Mouse (Mus musculus) mature B cell (primary cell): Measurements from ENCODE around the gene Npas3.

Source experiments
- in situ Hi-C: fragments of 300-500 bp; cut with MboI; formaldehyde crosslinking; loops from 2 replicates; pipeline ENCODE4 v1.14.3; 2019

Gene Npas3

DNA sequence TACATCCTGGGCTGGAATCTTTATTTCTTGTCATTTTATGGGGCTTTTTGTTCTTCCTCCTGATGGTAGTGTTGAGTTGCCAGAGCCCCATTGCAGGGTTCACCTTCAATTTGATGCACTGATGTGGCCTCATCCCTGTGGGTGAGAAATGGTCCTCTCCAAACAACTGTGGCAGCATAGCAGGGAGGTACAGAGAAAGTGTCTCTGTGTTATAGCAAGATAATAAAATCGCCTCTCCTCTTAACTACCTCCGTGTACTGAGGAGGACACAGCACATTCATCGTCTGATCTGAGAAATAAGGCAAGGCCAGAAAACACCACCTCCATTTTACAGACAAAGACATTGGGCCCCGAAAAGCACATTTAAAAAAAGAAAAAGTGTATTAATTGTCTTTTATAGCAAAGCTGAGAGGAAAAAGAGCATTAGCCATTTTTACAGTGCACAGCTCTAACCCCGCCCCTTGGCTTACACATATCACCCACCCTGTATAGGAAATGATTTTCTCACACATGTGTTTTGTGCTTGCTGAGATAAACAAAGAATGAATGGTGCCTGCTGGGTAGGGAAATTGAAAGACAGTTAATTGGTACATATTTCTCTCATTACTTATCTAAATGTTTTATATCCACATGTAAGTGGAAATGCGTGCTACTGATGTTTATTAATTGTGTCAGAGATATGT is 546.4 kb downstream of the Npas3 start:
- in situ Hi-C loops, result no loop called here

DNA sequence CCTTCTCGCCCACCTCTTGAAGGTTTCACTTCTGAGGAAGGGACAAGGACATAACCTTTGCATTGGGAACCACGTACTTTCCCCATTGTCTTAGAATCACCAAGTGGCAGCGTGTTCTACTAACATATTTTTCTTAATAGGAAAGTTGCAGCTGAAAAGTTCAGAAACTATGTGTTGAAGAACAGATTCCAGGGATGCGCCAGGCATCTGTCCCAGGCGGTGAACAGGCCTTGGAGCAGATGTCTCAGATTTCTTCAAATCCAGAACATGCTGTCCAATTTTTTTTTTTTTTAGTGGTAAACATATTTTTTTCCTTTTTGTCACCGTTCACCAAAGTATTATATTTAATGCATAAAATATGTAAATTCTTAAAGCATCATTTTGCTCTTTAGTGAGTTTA is 553.4 kb downstream of the Npas3 start:
- in situ Hi-C loops, result no loop called here

DNA sequence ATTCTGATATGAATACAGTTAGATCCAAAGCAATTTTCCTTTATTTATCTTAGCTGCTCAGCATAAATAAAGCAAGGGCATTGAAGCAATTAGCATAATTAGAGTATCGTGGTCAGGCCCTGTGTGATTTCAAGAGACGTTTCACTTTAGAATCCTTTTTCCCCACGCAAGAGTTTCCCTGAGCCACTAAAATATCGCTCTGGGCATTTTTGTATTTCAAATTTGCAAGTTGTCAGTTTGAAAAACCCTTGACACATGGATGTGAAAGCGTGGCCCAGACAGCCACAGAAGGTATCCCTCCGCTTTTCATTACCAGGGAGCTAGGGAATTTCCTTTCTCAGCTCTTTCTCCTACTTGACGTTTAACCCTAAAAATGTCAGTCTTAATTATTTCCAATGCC is 553.9 kb downstream of the Npas3 start:
- in situ Hi-C loops, result no loop called here

DNA sequence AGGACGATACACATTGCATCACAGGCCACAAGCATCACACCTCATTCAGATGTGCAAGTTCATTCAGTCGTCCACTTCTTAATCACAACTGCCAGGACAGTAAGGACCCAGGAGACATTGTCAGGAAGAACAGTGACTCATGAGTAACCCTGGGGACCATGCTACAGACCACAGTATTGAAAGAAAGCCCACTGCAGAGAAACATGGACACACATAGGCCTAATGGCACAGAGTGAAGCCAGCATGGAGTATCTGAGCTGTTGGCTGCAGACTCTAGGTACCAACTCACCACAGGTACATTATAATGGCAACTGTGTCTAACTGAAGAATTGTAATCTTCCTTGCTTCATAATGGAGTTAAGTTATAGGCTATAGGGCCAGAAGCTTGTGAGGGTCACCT is 561.6 kb downstream of the Npas3 start:
- in situ Hi-C loops, result no loop called here

DNA sequence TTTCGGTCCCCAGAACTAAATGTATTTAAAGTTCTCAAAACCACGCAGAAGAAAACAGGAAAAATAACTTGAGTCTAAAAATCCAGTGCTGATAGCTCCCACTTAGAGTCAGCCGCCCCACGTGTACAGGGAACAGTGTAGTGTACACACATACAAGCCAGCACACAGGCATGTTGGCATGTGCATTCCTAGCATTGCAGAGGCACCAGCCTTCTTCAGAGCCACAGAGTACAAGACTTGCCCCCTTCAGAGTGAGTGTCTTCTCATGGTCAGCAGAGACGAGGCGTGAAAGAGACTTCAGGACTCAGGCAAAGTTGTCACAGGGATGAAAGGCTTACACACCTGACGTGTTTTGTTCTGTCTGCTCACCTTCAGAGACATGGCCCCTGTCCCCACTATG is 565.8 kb downstream of the Npas3 start:
- in situ Hi-C loops, result no loop called here

DNA sequence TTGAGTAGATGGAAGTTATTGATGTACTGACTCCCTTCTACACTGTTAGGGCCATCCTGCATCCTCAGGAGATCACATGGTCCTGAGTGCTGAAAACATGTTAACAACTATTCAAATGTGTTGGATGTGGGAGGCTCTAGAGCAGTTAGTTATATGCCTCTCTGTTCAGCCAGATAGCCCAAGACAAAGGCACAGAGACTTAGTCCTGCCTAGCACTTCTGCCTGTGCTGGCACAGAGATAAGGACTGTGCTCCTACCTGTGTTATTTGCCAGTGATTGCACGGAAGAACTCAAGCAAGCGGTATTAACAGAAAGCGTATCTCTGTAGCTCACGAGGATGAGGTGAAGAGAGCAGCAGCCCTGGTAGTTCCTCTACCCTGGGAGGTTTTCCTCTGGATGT is 571.5 kb downstream of the Npas3 start:
- in situ Hi-C loops, result no loop called here

DNA sequence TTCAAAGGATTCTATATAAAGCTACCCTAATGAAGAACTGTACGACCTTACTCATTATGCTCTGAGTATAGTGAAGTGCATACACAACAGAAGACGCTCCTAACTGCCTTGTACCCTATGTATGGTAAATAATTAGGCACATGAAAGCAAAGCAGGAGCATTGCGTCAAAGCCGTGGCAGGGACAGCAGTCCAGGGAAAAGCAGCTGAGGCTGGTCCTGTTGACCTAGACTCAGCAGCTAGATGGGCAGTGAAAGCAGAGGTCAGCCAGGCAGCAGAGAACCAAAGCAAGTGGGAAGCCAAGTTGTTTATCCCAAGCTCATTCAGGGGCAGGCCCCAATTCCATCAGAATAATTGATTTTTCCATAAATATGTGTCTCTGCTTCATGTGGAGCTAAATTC is 574.4 kb downstream of the Npas3 start:
- in situ Hi-C loops, result no loop called here

DNA sequence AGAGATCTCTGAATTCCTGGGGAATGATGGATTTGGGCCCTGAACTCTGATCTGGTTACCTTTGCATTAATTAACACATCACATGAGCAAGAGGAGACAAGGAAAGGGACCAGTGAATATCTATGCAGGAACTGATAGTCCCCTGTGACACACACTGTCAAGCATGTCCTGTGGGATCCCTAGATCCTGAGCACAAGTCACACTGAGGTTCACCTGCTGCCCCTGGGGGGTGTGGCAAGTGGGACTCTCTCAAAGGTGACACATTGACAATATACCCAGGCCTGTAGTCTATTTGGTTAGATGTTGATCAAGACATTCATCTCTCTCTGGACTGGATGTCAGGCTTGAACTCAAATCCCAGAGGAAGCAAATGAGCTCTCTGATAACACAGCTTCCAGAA is 576.8 kb downstream of the Npas3 start:
- in situ Hi-C loops, result no loop called here

DNA sequence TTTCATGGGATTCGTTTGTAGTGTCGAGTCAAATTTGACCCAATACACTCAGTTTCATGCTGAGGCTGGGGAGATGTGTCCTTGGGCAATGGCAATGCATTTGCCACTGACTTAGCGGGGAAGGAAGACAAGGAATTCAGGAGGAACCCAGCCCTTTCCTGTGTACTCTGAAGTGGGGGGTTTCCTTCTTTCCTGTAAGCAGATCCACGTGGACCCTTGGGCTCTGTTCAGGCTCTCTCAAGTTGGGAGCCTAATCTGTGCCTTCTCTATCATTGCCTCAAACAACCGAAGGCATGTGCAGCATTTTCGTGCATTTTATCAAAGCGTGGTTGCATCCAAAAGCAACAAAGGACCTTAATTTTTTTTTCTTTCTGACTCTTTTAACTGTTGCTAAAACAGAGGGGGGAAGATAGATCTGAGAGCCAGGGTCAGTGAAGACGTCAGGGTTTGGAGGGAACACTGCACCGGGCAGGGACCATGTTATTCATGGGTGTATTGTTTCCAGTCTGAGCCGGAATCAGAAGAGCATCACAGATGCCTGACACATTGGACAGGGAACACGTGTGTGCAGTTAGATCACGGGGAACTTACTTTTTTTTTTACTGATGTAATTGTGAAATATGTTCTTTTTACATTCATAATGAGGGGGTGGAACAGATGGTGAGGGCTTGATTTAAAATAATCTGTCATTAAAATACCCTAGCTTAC is 577.6 kb downstream of the Npas3 start:
- in situ Hi-C loops, result no loop called here

DNA sequence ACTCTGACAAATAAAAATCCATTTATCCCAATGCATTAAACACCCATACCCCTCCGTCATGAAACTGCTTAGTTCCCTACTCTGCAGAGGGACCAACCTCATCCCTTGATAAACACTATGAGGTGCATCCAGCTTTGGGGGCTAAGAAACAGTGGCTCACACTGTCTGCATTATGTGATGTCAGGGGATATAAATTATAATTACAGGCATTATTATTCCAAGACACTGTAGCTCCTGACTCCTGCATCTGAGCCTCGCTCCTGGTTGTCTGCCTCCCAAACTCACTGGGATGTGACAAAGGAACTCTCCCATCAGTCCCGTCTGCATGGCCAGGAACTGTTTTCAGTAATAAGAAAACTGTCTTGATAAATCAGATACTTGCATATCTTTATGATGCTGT is 578.3 kb downstream of the Npas3 start:
- in situ Hi-C loops, result no loop called here

DNA sequence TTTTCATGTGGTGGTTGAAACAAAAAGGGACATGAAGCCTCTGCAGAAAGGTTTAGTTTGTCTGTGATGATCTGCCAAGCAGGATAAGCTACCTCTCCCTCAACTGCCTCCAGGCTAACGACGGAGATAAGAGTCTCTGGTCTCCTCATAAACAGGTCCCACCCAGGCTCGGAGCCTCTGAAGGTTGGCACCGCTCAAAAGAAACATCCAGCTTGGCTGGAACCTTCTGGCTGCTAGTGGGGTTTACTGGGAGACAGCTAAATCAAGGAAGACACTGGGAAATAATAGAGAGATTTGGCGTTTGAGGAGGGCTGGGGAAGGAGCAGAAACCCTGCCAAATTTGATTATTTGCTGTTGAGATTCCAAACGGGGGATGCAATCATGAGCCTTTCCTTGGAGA is 584.1 kb downstream of the Npas3 start:
- in situ Hi-C loops, result no loop called here

DNA sequence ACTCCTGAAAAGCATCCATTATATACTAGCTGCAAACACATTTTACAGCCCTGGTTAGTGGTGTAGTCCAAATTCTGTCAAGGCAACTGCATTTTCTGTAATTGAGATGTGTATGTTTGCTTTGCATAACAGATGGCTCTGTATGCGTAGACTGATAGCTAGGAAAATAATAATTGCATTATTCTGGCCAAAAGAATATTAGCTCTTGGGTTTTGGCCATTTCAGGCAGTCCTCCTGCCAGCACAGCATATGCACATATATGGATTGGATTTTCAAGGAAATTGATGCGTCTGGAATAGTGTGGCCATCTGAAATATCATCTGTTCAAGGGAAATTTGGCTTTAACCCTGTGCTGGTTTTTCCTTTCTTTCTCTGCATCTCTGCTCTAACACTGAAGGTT is 584.9 kb downstream of the Npas3 start:
- in situ Hi-C loops, result no loop called here

DNA sequence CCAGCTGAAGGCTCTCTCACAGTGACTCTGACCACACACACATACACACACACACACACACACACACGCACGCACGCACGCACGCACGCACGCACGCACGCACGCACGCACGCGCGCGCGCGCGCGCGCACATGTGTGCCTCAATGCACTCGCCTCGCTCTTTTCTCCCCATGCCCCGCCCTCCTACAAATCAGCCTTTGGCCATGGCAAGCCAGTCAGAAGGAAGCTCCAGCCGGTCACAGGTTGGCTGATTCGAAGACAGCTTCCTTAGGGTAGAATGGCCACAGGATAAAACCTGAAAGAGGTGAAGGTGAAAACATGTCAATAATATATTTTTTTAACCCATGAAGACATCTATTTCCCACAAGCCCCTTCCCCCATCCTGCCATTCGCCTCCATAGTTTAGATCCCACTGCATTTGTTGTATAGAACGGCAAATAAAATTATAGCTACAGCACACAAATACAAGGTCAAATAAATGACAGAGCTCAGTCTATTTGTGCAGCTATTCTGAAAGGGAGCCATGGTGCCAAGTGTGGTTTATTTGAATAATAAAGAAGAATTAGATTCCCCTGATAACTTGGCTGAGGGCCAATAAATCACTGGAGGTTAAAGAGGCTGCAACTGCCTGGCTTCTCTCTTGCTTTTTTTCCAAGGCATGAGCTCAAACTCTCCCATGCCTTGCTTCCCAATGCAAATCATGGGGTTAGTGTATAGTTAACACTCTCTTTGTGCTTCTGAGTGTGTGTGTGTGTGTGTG is 587.7 kb downstream of the Npas3 start:
- in situ Hi-C loops, result no loop called here

DNA sequence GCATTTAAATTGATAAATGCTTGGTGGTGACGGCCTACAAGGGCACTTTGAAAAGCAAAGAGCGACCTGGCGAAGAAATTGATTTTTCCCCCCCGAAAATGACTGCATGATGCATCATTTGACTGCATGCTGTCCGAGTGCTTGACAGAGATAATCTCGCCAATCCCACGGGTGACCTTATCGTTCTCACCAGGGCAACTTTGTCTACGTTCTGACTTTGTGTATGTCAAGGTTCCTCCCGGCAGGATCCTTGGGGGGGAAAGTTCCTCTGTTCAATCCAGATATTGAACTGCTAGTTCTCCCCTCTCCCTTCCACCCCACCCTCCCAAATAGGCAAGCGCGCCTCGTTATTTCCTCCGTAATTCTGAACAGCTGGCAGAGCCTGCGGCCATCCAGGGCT is 588.9 kb downstream of the Npas3 start:
- in situ Hi-C loops, result no loop called here

DNA sequence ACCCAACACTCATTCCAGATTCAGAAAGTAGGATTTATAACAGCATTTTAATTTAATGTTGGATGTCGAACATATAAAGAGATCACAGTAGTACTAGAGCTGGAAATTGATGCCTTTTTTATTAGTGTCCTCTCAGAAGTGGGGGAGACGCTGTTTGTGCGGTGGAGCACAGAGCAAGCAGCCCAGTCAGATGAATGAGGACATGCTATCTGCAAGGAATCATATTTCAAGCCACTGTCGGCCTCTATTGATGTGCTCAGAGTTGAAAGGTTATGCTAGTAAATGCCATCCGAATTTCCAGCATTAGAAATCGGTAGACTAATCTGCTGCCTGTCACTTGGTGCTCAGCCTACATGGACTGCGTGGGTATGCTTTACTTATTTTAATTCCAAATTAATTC is 590.1 kb downstream of the Npas3 start:
- in situ Hi-C loops, result no loop called here

DNA sequence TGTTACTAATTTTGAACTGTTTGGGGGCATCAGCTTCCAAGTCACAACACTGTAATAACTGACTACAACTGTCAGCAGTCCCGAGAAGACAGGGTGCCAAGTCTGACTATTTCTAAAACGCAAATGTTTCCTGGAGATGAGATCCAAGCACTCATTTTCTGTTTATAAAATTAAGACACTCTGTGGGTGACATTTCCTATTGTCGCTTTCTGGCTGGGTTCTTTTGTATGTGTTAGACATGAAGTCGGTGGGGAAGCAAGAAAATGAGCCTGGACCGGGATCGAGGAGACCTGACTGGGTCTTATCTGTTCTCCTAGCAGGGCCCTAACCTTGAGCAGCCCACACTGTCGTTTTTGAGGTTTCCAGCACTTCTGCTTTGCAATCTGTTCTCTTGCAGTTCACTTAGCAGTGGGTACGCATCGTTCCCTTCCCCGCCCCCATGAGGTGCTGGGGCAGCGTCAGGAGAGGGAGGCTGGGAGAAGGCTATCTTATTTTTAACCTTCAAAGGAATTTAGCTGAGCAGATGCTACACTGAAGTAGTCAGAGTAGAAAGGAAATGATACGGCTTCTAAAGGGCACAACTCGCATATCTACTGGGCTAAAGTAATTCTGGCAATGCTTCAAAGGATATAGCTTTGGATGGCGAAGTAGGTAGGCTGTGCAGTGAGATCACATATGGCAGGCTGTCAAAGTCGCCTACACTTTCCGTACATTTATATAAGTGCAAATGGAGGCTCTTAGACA is 593.6 kb downstream of the Npas3 start:
- in situ Hi-C loops, result no loop called here

DNA sequence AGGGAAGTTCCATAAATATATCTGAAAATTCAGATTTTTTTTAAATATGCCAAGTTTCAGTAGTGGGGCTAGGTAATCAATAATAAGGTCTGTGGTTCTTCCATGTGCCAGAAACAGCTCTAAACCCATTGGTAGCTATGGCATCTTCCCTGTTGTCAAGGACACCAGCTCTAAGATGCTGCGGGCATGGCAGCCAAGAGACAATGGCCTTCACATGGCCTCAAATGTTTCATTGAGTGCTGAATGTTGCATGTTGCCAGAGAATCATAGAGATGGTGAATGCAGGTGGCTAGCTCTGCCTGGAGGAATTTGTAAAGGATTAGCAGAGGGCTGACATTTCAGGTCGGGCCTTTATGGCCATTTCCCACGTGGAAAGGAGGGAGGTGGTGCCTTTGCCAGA is 595.1 kb downstream of the Npas3 start:
- in situ Hi-C loops, result no loop called here

DNA sequence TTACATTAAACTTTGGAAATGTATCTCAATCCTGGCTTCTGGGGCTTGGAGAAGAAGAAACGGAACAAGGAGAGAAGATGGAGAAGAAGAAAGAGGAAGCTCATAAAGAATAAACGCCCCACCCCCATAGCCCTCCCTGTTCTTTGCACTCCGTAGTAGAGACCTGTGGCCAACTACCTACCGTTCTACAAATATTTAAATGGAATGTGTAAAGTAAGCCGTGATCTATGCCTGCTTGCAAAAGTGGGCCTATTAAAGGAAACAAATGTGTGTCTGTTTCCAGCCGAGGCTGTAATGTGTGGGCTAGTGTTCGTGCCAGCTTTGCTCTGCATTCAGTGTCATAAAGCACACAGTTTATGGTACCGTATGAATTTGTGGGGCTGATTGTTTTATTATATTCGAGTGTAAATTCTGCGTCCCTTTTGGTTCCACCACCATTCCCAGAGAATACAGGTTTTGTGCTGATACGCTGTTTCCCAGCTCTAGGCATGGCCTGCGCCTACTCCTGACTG is 597.7 kb downstream of the Npas3 start:
- in situ Hi-C loops, result no loop called here

DNA sequence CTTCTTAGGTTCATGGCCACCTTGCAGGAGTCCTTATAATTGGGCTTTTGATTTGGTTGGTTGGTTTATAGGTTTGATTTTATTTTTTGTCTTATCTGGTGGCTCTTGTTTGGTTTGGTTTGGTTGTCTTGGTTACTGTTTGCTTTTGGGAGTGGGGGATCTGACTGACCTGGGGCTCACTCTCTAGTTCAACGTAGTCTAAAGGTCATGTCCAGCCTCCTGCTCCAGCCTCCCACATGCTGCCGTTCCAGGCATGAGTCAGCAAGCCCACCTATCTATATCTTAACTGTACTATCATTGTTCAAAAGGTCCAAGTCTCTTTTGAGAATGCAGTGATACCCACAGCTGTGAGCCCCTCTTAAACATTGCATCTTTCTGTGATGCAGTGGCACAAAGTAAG is 600.8 kb downstream of the Npas3 start:
- in situ Hi-C loops, result no loop called here

DNA sequence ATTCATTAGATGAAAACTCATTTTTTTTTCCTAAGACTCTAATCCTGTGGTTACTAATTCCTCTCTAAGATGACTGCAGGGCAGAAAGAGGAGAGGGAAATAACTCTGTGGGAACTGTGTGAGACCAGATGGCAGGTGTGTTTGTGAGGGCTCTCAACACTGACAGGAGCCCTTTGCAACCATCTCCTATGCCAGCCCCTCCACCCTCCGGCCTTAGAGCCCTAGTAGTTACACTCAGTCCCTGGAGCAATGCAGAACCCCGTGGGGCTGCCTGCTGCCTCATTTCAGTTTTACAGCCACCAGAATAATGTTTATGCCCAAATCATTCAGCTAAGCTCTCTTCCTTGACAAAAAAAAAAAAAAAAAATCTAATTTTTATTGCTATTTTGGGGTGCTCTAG is 604.0 kb downstream of the Npas3 start:
- in situ Hi-C loops, result no loop called here

DNA sequence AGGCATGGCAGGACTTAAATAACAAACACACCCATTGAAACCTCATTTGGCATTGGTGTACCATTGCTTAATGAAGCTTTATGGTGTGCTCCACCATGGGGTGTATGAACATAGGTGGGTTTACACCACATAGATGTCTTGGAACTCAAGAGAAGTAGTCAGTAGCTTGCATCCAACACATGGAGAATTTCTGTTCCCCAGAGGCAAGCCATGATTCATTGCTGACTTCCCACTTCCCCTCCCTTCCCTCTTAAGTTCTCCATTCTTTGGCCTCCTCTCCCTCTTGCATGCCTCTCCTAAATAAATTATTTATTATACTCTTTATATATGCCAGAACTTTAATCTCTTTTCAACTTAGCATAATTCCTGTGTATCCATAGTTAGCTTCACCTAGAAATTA is 611.7 kb downstream of the Npas3 start:
- in situ Hi-C loops, result no loop called here

DNA sequence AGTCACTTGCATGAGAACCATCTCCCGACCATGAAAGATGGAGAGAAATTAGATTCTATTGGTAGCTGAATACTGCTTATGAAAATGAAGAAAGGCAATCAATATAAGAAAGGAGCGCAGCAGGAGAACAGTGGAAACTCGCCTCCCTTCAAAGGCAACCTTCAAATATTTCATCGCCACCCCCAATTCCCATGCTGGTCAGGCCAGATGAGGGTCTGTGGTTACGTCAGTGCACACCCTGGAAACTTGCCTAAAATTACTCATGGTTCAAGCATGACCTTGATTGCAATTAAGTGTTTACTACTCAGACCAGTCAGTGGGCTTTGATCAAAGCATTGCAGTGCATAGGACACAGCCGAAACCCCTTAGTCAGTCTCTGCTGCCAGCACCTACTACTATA is 613.8 kb downstream of the Npas3 start:
- in situ Hi-C loops, result no loop called here
